Mouse (Mus musculus): ENCODE data around the gene Gnaq. TPM values are rescaled to one million over a fixed set of nuclear protein-coding genes. Genes with fewer than 3 reads are reported as not detected.

Gnaq gene
- polyA plus RNA-seq, 1 experiment = 20.0 TPM

DNA sequence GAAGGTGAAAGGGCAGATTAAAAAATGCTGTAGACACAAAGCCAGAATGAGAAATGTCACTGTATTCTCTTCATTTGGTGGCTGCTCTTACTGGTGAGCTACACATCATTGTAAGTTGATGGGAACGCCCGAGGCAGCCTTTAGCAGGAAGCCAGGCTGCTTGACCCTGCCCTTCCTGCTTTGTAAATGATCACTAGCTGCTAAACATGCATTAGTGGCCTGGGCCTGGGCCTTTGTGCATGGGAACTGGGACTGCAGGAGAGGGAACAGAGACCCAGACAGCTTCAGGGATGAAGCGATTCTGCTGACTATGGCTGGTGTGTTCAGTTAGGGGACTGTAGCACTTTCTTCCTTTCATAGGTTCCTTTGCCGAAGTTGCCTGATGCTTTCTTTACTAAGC lies 35.6 kb downstream of the Gnaq start:
- TF ChIP-seq CTCF (IDR thresholded peaks at IDR 0.05; ENCODE audit: control insufficient read depth, insufficient read depth, low read length) (no peak), POLR2A (IDR thresholded peaks at IDR 0.05; ENCODE audit: borderline replicate concordance, control insufficient read depth, low read depth, low read length) (no peak)
- Histone ChIP-seq H3K4me3 (replicated peaks; ENCODE audit: control insufficient read depth, low read depth, low read length) (no peak overlapping the region), H3K27ac (ENCODE audit: control insufficient read depth, insufficient read depth, low read depth, low read length, poor library complexity) (no peak overlapping the region), H3K4me1 (ENCODE audit: control insufficient read depth, insufficient read depth, low read length) (no peaks in the 10 kb centered on the region; the same call in 1 of the 2 replicates)
- 44% methylated on average over 4 of the region's 4 CpGs for WGBS

DNA sequence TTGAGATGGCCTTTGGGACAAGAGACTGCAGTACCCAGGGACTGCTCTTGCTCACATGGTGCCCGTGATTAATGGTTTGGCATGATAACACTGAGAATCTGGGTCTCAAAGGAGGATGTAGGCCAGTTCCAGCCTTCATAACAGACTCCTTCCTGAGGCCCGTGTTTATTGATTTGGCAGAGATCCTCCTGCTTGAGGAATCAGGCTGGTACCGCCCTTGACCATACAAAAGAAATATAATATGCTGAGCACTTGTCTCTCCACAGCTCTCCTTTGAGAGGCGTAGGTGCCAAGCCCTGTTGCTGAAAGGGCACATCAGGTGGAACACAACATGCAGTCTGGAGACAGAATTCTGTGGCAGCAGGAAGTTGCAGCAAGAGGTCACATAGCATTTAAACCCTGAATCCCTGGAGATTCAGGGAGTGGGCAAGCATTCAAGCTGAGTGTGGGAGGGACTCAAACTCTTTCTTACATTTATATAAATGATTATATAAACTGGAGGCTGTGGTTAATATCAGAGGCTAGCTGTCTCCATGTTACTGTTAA lies 36.1 kb downstream of the Gnaq start:
- TF ChIP-seq POLR2A (IDR thresholded peaks at IDR 0.05; ENCODE audit: borderline replicate concordance, control insufficient read depth, low read depth, low read length) (no peak), CTCF (IDR thresholded peaks at IDR 0.05; ENCODE audit: control insufficient read depth, insufficient read depth, low read length) (no peak)
- H3K27ac ChIP-seq (ENCODE audit: control insufficient read depth, insufficient read depth, low read depth, low read length, poor library complexity) = no peak overlapping the region
- 43% methylated on average over 4 of the region's 4 CpGs for WGBS
- no peak overlapping the region for H3K4me3 ChIP-seq (replicated peaks; ENCODE audit: control insufficient read depth, low read depth, low read length)
- H3K4me1 ChIP-seq (ENCODE audit: control insufficient read depth, insufficient read depth, low read length) = no peaks in the 10 kb centered on the region; the same call in 1 of the 2 replicates

DNA sequence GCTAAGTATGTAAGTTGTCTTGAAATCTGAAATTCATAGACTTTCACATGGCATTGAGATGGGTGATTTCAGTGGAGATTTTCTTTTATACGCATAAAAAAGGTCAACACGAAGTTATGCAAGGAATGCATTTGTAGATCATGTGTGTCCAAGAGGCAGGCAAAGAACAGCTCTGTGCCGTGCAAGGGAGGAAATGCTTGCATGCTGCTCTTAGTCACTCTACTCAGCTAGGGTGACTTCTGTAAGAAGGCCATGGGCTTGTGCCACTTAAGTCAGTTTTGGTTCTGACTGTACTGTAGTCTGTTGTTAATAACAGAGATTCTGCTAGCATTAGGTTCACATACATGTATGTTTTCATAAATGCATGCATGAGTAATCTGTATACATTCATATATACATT lies 38.1 kb downstream of the Gnaq start:
- H3K4me3 ChIP-seq (replicated peaks; ENCODE audit: control insufficient read depth, low read depth, low read length) = no peak overlapping the region
- WGBS = 55% methylated on average over 3 of the region's 3 CpGs
- no peak overlapping the region for H3K27ac ChIP-seq (ENCODE audit: control insufficient read depth, insufficient read depth, low read depth, low read length, poor library complexity)
- H3K4me1 ChIP-seq (ENCODE audit: control insufficient read depth, insufficient read depth, low read length) = no peaks in the 10 kb centered on the region; the same call in 1 of the 2 replicates
- TF ChIP-seq CTCF (IDR thresholded peaks at IDR 0.05; ENCODE audit: control insufficient read depth, insufficient read depth, low read length) (no peak), POLR2A (IDR thresholded peaks at IDR 0.05; ENCODE audit: borderline replicate concordance, control insufficient read depth, low read depth, low read length) (no peak)

DNA sequence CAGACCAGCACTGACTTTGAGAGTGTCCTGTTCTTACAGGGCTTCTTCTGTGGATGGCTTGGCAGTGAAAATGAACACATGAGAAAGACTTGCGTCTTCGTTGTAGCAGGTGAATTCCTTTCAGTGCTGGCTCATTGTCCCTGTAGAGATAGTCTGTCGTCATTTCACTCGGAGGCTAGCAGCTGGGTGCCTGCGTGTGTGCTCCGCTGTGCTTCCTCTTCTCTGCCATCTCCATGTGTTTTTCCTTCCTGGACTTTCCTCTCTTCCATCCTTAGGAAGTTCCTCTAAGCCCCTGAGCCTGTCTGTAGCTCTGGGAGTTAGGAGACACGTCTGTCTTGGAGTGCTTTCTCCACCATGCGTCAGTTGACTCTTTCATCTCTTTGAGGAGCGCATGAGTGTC lies 41.1 kb downstream of the Gnaq start:
- Histone ChIP-seq H3K4me1 (ENCODE audit: control insufficient read depth, insufficient read depth, low read length) (no peaks in the 10 kb centered on the region; the same call in 1 of the 2 replicates), H3K4me3 (replicated peaks; ENCODE audit: control insufficient read depth, low read depth, low read length) (no peak overlapping the region), H3K27ac (ENCODE audit: control insufficient read depth, insufficient read depth, low read depth, low read length, poor library complexity) (no peak overlapping the region)
- TF ChIP-seq POLR2A (IDR thresholded peaks at IDR 0.05; ENCODE audit: borderline replicate concordance, control insufficient read depth, low read depth, low read length) (no peak), CTCF (IDR thresholded peaks at IDR 0.05; ENCODE audit: control insufficient read depth, insufficient read depth, low read length) (no peak)
- WGBS = 83% methylated on average over 9 of the region's 9 CpGs

DNA sequence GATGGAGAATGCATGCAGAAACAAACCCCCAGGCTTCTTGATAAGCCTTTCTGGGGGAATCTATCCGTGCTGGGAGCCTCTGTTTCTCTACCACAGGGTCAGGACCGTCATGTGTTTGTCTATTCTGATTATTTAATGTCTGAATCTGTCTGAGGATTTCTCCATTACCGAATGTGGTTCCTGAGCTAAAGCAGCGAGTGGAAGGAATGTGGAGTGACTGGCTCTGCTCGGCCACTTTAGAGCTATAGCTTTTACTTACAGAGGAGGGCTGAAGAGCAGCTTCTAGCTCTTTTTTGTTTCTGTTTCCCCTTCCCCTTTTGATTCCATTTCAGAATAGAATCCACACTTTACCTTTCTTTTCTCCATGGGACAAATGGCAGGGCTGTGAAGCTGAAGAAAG lies 43.8 kb downstream of the Gnaq start:
- H3K4me3 ChIP-seq (replicated peaks; ENCODE audit: control insufficient read depth, low read depth, low read length) = no peak overlapping the region
- WGBS = 78% methylated on average over 5 of the region's 5 CpGs
- H3K4me1 ChIP-seq (ENCODE audit: control insufficient read depth, insufficient read depth, low read length) = no peaks in the 10 kb centered on the region; the same call in 1 of the 2 replicates
- TF ChIP-seq POLR2A (IDR thresholded peaks at IDR 0.05; ENCODE audit: borderline replicate concordance, control insufficient read depth, low read depth, low read length) (no peak), CTCF (IDR thresholded peaks at IDR 0.05; ENCODE audit: control insufficient read depth, insufficient read depth, low read length) (no peak)
- no peak overlapping the region for H3K27ac ChIP-seq (ENCODE audit: control insufficient read depth, insufficient read depth, low read depth, low read length, poor library complexity)

DNA sequence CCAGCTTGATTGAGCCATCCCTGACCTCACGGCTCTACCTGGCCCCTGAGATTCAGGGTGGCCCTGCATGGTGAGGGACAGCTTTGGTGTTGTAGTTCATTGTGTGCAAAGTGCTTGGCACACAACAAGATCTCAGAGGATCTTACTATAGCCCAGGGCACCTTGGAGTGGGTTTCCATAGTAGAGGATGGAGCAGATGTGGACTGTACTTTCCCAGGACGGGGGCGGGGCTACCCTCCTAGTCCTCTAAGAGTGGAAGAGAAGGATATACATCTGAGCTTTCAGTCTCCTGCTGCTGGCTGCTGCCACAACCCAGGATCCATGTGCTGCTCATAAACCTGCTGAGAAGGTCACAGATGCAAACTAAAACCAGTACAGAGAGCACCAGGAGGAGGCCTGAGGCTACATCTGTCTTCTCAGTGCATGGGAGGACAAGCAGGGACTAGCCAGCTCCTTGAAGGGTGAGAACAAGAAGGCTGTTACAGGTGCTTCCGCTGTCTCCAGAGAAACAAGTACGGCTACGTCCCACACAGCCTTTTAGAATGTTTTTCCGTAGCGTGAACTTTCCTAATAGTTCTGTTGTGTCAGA lies 44.6 kb downstream of the Gnaq start:
- Histone ChIP-seq H3K4me3 (replicated peaks; ENCODE audit: control insufficient read depth, low read depth, low read length) (no peak overlapping the region), H3K27ac (ENCODE audit: control insufficient read depth, insufficient read depth, low read depth, low read length, poor library complexity) (no peak overlapping the region), H3K4me1 (ENCODE audit: control insufficient read depth, insufficient read depth, low read length) (no peaks in the 10 kb centered on the region; the same call in none of the 2 replicates)
- no peak for TF ChIP-seq POLR2A (IDR thresholded peaks at IDR 0.05; ENCODE audit: borderline replicate concordance, control insufficient read depth, low read depth, low read length)
- 92% methylated on average over 8 of the region's 8 CpGs for WGBS

DNA sequence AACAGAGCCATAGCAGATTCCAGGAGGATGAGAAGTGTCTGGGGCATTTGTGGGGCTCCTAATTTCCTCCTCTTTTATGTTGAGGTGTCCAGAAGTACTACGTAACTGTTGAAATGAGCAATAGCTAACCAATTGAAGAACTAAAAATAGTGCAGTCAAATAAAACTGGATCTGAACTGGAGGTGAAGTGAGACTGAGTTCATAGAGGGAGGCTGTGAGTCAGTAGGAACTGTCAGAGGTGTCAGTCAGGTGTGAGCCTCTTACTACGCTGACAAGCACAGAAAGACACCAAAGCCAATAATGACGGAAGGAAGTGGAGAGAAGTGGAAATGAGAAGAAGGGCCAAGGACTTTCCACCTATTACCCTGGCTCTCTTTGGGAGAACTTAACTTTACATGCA lies 48.6 kb downstream of the Gnaq start:
- 49% methylated on average over 3 of the region's 3 CpGs for WGBS
- H3K27ac ChIP-seq (ENCODE audit: control insufficient read depth, insufficient read depth, low read depth, low read length, poor library complexity) = no peak overlapping the region
- H3K4me1 ChIP-seq (ENCODE audit: control insufficient read depth, insufficient read depth, low read length) = no peaks in the 10 kb centered on the region; the same call in none of the 2 replicates
- no peak overlapping the region for H3K4me3 ChIP-seq (replicated peaks; ENCODE audit: control insufficient read depth, low read depth, low read length)
- TF ChIP-seq POLR2A (IDR thresholded peaks at IDR 0.05; ENCODE audit: borderline replicate concordance, control insufficient read depth, low read depth, low read length) (no peak), CTCF (IDR thresholded peaks at IDR 0.05; ENCODE audit: control insufficient read depth, insufficient read depth, low read length) (no peak)

DNA sequence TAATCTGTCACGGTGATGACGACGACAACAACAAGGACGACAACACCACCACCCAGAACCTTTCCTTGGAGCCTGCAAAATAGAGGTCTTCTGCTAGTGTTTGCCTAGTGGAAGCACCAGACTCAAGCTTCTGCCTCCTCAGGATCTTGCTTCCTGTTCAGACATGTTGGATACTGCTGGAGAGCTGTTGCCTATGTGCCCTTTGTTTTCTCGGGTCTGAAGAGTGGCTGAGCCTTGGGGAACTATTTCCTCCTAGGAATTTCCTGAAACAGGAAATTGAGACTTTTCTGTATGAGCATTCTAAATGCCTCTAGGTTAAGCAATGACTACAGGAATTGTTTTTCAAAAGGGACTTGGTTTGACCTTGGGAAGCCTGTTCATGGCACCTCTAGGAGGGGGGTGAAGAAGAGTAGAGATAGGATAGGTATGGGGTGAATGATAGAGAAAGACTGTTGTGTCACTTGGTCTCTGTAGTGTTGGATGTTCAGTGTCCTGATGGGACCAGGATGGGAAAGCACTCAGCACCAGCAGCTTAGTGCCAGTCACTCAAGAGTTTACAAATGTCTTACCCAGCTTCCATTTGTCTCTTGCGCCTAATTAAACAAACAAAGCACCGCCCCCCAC lies 49.3 kb downstream of the Gnaq start:
- Histone ChIP-seq H3K4me1 (ENCODE audit: control insufficient read depth, insufficient read depth, low read length) (no peaks in the 10 kb centered on the region; the same call in none of the 2 replicates), H3K27ac (ENCODE audit: control insufficient read depth, insufficient read depth, low read depth, low read length, poor library complexity) (no peak overlapping the region), H3K4me3 (replicated peaks; ENCODE audit: control insufficient read depth, low read depth, low read length) (no peak overlapping the region)
- WGBS = 81% methylated on average over 7 of the region's 7 CpGs
- TF ChIP-seq CTCF (IDR thresholded peaks at IDR 0.05; ENCODE audit: control insufficient read depth, insufficient read depth, low read length) (no peak), POLR2A (IDR thresholded peaks at IDR 0.05; ENCODE audit: borderline replicate concordance, control insufficient read depth, low read depth, low read length) (no peak)
